ENCODE assay signal across 9 mouse cellular contexts in genomic region chr3:117575253-117575927, GRCm38 (mm10). TPM values are rescaled to one million over a fixed set of nuclear protein-coding genes. Genes with fewer than 3 reads are reported as not detected.
DNase-seq lines count a peak whose midpoint lies in the region; ATAC-seq lines count a peak whose summit lies in the region.
"Had no signal": no experiment of that assay in that cellular context is flagged by ENCODE, and none has a peak within 500 bp of the region (broad histone marks: within the 10 kb centered on the region; RNA-seq: fewer than 3 reads in every experiment).

No protein-coding gene starts in this region.

- H3K4me3 ChIP-seq in liver, embryonic 15.5 days (replicated peaks), result peak overlapping the region; percentile 18; the same call in 1 of the 2 replicates

- peak overlapping the region; percentile 50 for H3K4me2 ChIP-seq in liver, embryonic 15.5 days

- no peaks in the 10 kb centered on the region for H3K36me3 ChIP-seq in liver, embryonic 15.5 days (replicated peaks)

- no peaks in the 10 kb centered on the region for H3K4me1 ChIP-seq in liver, embryonic 15.5 days (replicated peaks)

- DNase-seq in layer of hippocampus, adult 11-12 months (ENCODE audit: low spot score), result peak; percentile 55
- no peak for DNase-seq in layer of hippocampus, adult 9-10 months (ENCODE audit: low spot score)
- peak; percentile 81 to 86 for DNase-seq in cerebellum, postnatal 10 days
- peak; percentile 43 to 51 for DNase-seq in frontal cortex, postnatal 25 days (ENCODE audit: low spot score in 2 of 2)
- DNase-seq in layer of hippocampus, adult 18-20 months (ENCODE audit: low spot score in 2 of 2), result peak; percentile 40 to 73
- DNase-seq in right cerebral cortex, postnatal 14 days, result peak; percentile 53

- ATAC-seq in liver, embryonic 15.5 days (ENCODE audit: insufficient read depth), result no peak
- no peak for ATAC-seq in CD4-positive, CD25-positive, alpha-beta regulatory T cell, adult 4 months

- peaks cover 31% of the 10 kb centered on the region for H3K27me3 ChIP-seq in liver, embryonic 15.5 days

- H3K9me3 ChIP-seq in liver, embryonic 15.5 days (replicated peaks), result no peaks in the 10 kb centered on the region

- no peak overlapping the region for H3K27ac ChIP-seq in liver, embryonic 15.5 days (replicated peaks)
- H3K27ac ChIP-seq: macrophage had no signal

- 2% methylated on average over 66 of the region's 74 CpGs for WGBS in liver, embryonic 15.5 days (ENCODE audit: insufficient replicate concordance)

- no peak overlapping the region for H3K9ac ChIP-seq in liver, embryonic 15.5 days

RNA-seq across cellular contexts. Expression of gene Plppr5, which starts 0.8 kb away (rescaled TPM):
- total RNA-seq in layer of hippocampus, adult 18-20 months (2021), result 10 to 100 TPM; 32.8 to 35.6 TPM
- polyA plus RNA-seq in liver, embryonic 15.5 days (2015; fragmentation: Nextera tagmentation; extraction: Ambion mirVana), result 0.03 TPM in 1 of 2 replicates, not detected in the other
- polyA plus RNA-seq in CD4-positive, CD25-positive, alpha-beta regulatory T cell, adult 4 months (2017; shearing (Covaris generic)), result not detected
- polyA plus RNA-seq: macrophage had no signal
